Mouse (Mus musculus) heart, adult 2 months (tissue): ENCODE data around the gene Mia. TPM values are rescaled to one million over a fixed set of nuclear protein-coding genes. Genes with fewer than 3 reads are reported as not detected.

Source experiments
- DNase-seq, 2 experiments: peaks; one replicate each; pipeline ENCODE4 v3.0.0; 2021
- H3K27ac ChIP-seq: fragments of 200-600 bp; 2 replicates; pipeline ENCODE4 v1.8.1; 2022
- H3K27me3 ChIP-seq: fragments of 200-500 bp; 2 replicates; pipeline ENCODE4 v1.6.1; 2012; ENCODE audit warnings: mild to moderate bottlenecking, low read length, inconsistent platforms, mixed read lengths; ENCODE audit not compliant: control insufficient read depth, insufficient read depth
- H3K36me3 ChIP-seq: fragments of 200-500 bp; 2 replicates; pipeline ENCODE4 v1.6.1; 2012; ENCODE audit warnings: low read length, inconsistent platforms; ENCODE audit not compliant: control insufficient read depth, insufficient read depth
- H3K4me1 ChIP-seq: fragments of 200-500 bp; 2 replicates; pipeline ENCODE4 v1.6.1; 2011; ENCODE audit warnings: low read length; ENCODE audit not compliant: control insufficient read depth, insufficient read depth
- H3K4me3 ChIP-seq: fragments of 200-600 bp; 2 replicates; pipeline ENCODE4 v1.8.1; 2022
- H3K79me2 ChIP-seq: fragments of 200-500 bp; replicated peaks from 2 replicates; pipeline ENCODE4 v1.6.1; 2012; ENCODE audit warnings: mild to moderate bottlenecking, inconsistent platforms, low read length, moderate library complexity, mixed read lengths; ENCODE audit not compliant: control insufficient read depth, insufficient read depth
- H3K9ac ChIP-seq: fragments of 200-500 bp; 2 replicates; pipeline ENCODE4 v1.6.1; 2012; ENCODE audit warnings: low read depth, mild to moderate bottlenecking, control low read depth, inconsistent platforms, low read length, mixed read lengths
- CTCF ChIP-seq: fragments of 200-600 bp; IDR thresholded peaks from 2 replicates; pipeline ENCODE4 v1.8.1; 2022; ENCODE audit warnings: antibody characterized with exemption, mild to moderate bottlenecking, moderate library complexity
- EP300 ChIP-seq: fragments of 200-500 bp; IDR thresholded peaks from 2 replicates; pipeline ENCODE4 v1.6.1; 2011; ENCODE audit warnings: low read depth, low read length, control low read depth; ENCODE audit not compliant: insufficient read depth
- POLR2A ChIP-seq: fragments of 200-500 bp; IDR thresholded peaks from 2 replicates; pipeline ENCODE4 v1.6.1; 2011; ENCODE audit warnings: mild to moderate bottlenecking, low read depth, low read length, control low read depth; ENCODE audit not compliant: insufficient read depth
- WGBS: fragments of 180-500 bp; shearing (Covaris S2); methylation state at CpG from one replicate; pipeline ENCODE4 v1.1.7; 2018; 5-methylcytosine and 5-hydroxymethylcytosine counted together
- intact Hi-C: fragments of 180-260 bp; cut with DNase I; formaldehyde crosslinking; loops from one replicate; pipeline ENCODE4 v1.15.1; 2025
- polyA plus RNA-seq: library from polyadenylated mRNA; depleted of rRNA; stranded (reverse); fragments of >200 nt; gene quantifications from 2 replicates; pipeline ENCODE4 v1.2.3, GENCODE M21; 2012
- total RNA-seq, 2 experiments: library from RNA; stranded (reverse); gene quantifications; 2 replicates each; pipeline ENCODE4 v1.2.3; 2021

Gene Mia
- total and polyA plus RNA-seq, 3 experiments, result 0.39 to 0.78 TPM; not detected in 1

DNA sequence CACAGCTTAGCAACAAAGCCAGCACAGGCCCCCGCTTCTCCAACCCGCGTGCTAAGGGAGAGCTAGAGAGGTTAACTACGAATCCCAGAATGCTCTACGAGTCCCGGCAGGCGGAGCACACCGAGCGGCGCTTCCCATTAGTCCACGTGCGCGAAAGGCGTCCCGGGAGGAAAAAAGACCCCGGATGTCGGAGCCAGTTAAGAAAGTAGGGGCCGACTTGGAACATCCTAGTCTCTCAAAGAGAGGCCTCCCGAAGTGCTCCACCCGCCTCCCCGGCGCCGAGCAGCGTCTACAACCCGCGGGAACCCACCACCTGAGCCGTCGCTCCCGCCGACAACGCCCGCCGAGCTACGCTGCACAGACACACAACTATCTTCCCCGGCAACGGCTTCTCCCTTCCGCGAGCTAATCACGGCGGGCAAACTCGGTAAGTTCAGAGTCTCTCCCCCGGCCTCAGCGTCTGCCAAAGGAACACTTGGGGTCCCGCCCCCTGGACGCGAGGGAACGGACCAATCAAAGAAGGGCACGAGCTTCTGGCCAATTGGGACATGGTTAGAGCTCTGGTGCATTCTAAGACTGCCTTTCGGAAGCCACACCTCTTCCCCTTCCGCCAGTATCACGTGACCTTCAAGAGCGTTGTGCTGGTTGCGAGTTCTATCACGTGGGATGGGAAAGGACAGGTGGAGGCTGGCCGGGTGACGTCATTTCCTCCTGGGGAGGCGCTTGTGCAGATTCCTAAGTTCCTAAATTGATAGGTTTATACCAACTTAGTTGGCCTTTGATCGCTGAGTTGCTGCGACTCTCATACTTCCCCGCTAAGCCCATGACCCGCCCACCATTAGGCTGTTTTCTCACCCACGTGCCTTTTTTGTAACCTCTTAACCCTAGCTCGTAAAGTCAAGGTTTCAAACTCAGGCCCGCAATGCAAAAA is 15.0 kb upstream of the Mia start, which contains the start of the genes BC024978 and Snrpa:
Gene BC024978, plus strand, starts transcription at position 101 of the 931 bp plus-strand sequence.
Gene Snrpa, minus strand, starts transcription at position 591 of the 931 bp plus-strand sequence.
- intact Hi-C loops, result loop anchor here (1.0 to 2.0 kb wide), 3 partner anchors 15 to 32 kb away; partner anchors contain the start of genes Egln2, Gm21983, Itpkc and Mia
- Histone ChIP-seq H3K27me3 (no peaks in the 10 kb centered on the region), H3K27ac (peak within 1 kb of the TSS; percentile 100), H3K4me1 (peaks cover 7% of the 10 kb centered on the region), H3K79me2 (peaks cover 2% of the 10 kb centered on the region; the same call in 1 of the 2 replicates), H3K9ac (peak within 1 kb of the TSS; percentile 90), H3K36me3 (peaks cover 4% of the 10 kb centered on the region), H3K4me3 (peak within 1 kb of the TSS; percentile 100)
- DNase-seq, result peak; percentile 91 to 98
- WGBS, result under 1% methylated on average over 64 of the region's 64 CpGs
- TF ChIP-seq CTCF (peak; percentile 3; the same call in 1 of the 2 replicates), EP300 (peak; percentile 79), POLR2A (peak; percentile 79)

DNA sequence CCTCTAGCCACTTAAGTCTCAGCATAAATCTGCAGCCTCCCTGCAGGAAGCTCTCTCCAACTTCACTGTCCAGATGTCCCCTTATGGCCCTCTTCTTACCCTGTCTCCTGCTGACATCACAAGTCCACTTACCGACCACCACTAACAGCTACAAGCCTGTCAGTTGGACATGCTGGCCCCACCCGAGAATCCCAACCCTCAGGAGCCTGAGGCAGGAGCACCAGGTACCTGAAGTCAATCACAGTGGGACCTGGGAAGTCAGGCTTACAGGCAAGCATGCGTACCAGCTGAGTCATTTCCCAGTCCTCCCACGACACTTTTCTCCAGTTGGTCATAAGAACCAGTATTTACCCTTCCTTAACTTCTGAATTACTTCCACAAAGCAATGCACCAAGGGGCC is 12.8 kb upstream of the Mia start:
- Histone ChIP-seq H3K79me2 (peaks cover 3% of the 10 kb centered on the region; the same call in 1 of the 2 replicates), H3K27me3 (no peaks in the 10 kb centered on the region), H3K4me1 (peaks cover 7% of the 10 kb centered on the region), H3K36me3 (peaks cover 6% of the 10 kb centered on the region), H3K9ac (no peak overlapping the region), H3K27ac (no peak overlapping the region), H3K4me3 (no peak overlapping the region)
- intact Hi-C loops, result loop anchor here (2.0 kb wide), 2 partner anchors 13 to 27 kb away; partner anchors contain the start of genes Egln2, Gm21983 and Mia
- TF ChIP-seq POLR2A (no peak), CTCF (no peak), EP300 (no peak)
- no peak for DNase-seq
- WGBS, result 63% methylated on average over 4 of the region's 4 CpGs

GRCm38 (mm10) chr7:27192434-27192833 is 11.5 kb upstream of the Mia start:
- DNase-seq, result no peak
- peaks cover 3% of the 10 kb centered on the region; the same call in 1 of the 2 replicates for H3K79me2 ChIP-seq
- no peaks in the 10 kb centered on the region for H3K27me3 ChIP-seq
- no peak overlapping the region for H3K27ac ChIP-seq
- intact Hi-C loops, result no loop called here
- peaks cover 6% of the 10 kb centered on the region for H3K36me3 ChIP-seq
- H3K9ac ChIP-seq, result no peak overlapping the region
- peaks cover 5% of the 10 kb centered on the region for H3K4me1 ChIP-seq
- TF ChIP-seq CTCF, result no peak
- no peak for TF ChIP-seq EP300
- TF ChIP-seq POLR2A, result no peak
- no peak overlapping the region for H3K4me3 ChIP-seq
- WGBS, result 92% methylated on average over 5 of the region's 5 CpGs

- TF ChIP-seq POLR2A, result no peak
- TF ChIP-seq CTCF, result peak; percentile 48
- intact Hi-C loops, result no loop called here
- H3K27me3 ChIP-seq, result no peaks in the 10 kb centered on the region
- H3K4me1 ChIP-seq, result no peaks in the 10 kb centered on the region; the same call in 1 of the 2 replicates
- no peak overlapping the region for H3K27ac ChIP-seq
- no peak overlapping the region for H3K4me3 ChIP-seq
- H3K36me3 ChIP-seq, result peaks cover 3% of the 10 kb centered on the region; the same call in 1 of the 2 replicates
- no peak overlapping the region for H3K9ac ChIP-seq
- no peak for DNase-seq
- H3K79me2 ChIP-seq, result peaks cover 3% of the 10 kb centered on the region; the same call in 1 of the 2 replicates
- WGBS, result 98% methylated on average over 10 of the region's 10 CpGs
Measured at GRCm38 (mm10) chr7:27189271-27189931, 8.4 kb upstream of the Mia start.

GRCm38 (mm10) chr7:27185986-27186385 is 5.0 kb upstream of the Mia start:
- no peak overlapping the region for H3K4me3 ChIP-seq
- intact Hi-C loops, result no loop called here
- WGBS, result 72% methylated on average over 5 of the region's 5 CpGs
- no peak overlapping the region for H3K9ac ChIP-seq
- TF ChIP-seq CTCF, result no peak
- no peak for TF ChIP-seq POLR2A
- no peak for TF ChIP-seq EP300
- no peak for DNase-seq
- 0 out of 2 replicates have a peak, but pooled peaks cover 1% of the 10 kb centered on the region for H3K79me2 ChIP-seq
- no peaks in the 10 kb centered on the region for H3K4me1 ChIP-seq
- H3K27me3 ChIP-seq, result no peaks in the 10 kb centered on the region
- no peak overlapping the region for H3K27ac ChIP-seq
- 0 out of 2 replicates have a peak, but pooled peaks cover 3% of the 10 kb centered on the region for H3K36me3 ChIP-seq

GRCm38 (mm10) chr7:27184964-27185363 is 4.0 kb upstream of the Mia start:
- TF ChIP-seq EP300 (no peak), CTCF (peak; percentile 71), POLR2A (no peak)
- intact Hi-C loops, result no loop called here

More at GRCm38 (mm10) chr7:27184964-27185363, 4.0 kb upstream of the Mia start:
- WGBS, result 66% methylated on average over 3 of the region's 3 CpGs
- no peak overlapping the region for H3K9ac ChIP-seq
- H3K4me1 ChIP-seq, result peaks cover 4% of the 10 kb centered on the region; the same call in 1 of the 2 replicates
- no peaks in the 10 kb centered on the region for H3K36me3 ChIP-seq
- no peaks in the 10 kb centered on the region for H3K79me2 ChIP-seq
- no peak overlapping the region for H3K27ac ChIP-seq
- H3K27me3 ChIP-seq, result no peaks in the 10 kb centered on the region
- no peak for DNase-seq
- H3K4me3 ChIP-seq, result no peak overlapping the region
